Mouse (Mus musculus) cerebellum, adult 11-12 months (tissue): ENCODE data around the gene Siah3.
A peak's percentile ranks its signal among the peaks of the same experiment; 100 is the strongest.
"Not testable (repeated sequence)": the region's sequence is repeated elsewhere in the genome, so short reads cannot be mapped to it uniquely, and the experiment has no call there.

Source experiments
- DNase-seq: peaks from one replicate; pipeline ENCODE4 v3.0.0; 2022

The Siah3 gene

GRCm38 (mm10) chr14:75455743-75456421, at the start of gene Siah3:
Siah3 (plus strand) TSS chr14:75455982.
- DNase-seq = peak; percentile 30

DNA sequence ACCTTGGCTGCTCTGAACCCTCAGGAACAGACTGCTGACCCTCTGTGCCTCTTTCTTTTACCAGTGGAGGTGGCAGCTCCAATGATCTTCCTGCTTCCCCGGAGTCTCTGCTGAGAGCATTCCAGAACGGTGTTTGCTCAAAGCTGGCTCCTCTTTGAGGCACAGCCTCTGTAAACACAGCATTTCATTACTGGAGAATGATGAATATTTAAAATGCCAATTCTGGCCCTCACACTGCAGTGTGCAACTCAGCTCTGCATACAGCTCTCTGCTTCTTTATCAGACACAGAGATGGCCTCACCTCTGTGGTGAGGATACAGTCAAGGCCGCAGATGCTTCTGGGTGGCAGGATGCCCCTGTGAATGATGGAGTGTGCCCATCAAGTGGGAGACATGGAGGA, 46.0 kb upstream of the Siah3 start:
- no peak for DNase-seq

- no peak for DNase-seq
Measured at GRCm38 (mm10) chr14:75410392-75410791, 45.4 kb upstream of the Siah3 start.

DNA sequence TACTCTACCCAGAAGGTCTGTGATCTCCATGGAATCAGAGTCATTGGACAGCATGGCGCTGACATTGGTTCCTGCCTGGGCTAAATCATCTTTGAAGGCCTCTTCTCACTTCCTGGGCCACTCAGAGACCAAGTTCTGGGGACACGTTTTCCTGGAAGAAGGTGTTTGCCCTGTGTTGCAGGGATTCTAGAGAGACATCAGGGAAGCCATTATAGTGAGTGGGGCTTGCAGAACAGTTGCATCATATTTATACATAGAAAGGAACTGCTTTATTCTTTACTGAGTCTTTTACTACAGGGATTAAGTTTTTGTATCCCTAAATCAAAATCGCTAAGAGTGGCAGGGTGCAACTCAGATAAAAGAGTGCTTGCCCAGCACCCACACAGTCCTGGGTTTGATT, 37.1 kb upstream of the Siah3 start:
- DNase-seq = no peak

DNA sequence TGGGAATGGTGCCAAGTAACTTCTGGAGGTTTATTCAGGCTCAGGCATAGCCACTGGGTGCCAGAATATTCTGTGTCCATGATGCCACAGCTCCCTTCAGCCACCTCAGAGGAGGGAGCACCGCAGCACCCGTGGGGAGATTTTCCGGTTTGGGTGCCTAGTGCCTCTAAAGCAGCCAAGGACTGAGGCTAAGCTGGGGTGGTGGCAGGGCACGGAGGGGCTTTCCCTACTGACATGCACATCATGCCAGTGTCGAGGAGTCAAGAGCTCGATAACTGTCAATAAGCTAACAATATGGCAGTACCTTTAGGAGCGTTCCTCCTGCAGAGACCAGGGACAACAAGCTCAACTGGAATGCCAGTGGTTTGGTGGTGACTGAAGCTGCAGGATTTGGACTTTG, 35.9 kb upstream of the Siah3 start:
- DNase-seq = no peak

- no peak for DNase-seq
Measured at GRCm38 (mm10) chr14:75420811-75421210, 35.0 kb upstream of the Siah3 start.

- no peak for DNase-seq
Measured at GRCm38 (mm10) chr14:75431173-75431786, 24.5 kb upstream of the Siah3 start.

DNA sequence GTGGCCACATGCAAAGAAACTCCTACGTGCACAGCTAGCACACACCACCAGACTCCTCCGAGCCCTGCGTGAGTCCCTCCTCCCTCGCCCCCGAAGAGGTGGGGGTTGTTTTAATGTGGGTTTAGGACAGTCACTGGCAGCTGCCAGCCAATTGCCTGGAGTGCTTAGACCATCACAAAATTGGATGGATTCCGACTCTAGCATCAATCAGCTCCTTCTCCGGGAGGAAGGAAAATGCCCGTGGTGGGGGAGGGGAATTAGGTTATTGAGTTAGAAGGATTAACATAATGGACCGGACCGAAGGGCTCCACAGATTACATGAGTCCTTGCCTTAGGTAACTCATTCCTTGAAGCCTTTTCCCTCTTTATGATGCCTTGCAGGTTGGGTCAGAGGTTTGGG, 22.9 kb upstream of the Siah3 start:
- DNase-seq = no peak

- no peak for DNase-seq
Measured at GRCm38 (mm10) chr14:75434576-75434975, 21.2 kb upstream of the Siah3 start.

- no peak for DNase-seq
Measured at GRCm38 (mm10) chr14:75444486-75445105, 11.2 kb upstream of the Siah3 start.

GRCm38 (mm10) chr14:75445281-75445947, 10.4 kb upstream of the Siah3 start:
- DNase-seq = peak; percentile 41

- DNase-seq = no peak
Measured at GRCm38 (mm10) chr14:75445948-75446281, 9.9 kb upstream of the Siah3 start.

GRCm38 (mm10) chr14:75446314-75446713, 9.5 kb upstream of the Siah3 start:
- not testable (repeated sequence) for DNase-seq

- no peak for DNase-seq
Measured at GRCm38 (mm10) chr14:75453906-75454305, 1.9 kb upstream of the Siah3 start.

DNA sequence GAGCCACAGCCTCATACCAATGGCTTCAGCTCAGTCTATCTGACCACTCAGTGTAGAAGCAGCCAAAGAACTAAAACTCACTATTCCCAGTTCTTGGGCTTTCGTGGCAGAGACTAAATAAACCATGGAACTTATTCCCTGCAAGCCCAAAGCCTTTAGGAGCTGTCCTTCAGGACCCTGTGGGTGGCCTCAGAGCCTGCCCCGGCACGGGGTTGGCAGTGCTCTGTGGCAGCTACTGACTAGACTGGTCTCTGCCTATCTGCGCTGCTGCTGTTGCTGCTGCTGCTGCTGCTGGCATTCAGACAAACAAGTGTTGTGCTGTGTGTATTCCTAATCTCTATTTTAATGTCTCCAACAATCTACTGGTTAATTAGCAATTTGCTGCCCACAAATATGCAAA, 1.1 kb upstream of the Siah3 start:
- DNase-seq = no peak

GRCm38 (mm10) chr14:75455361-75455742, 430 bp upstream of the Siah3 start:
- DNase-seq = no peak

DNA sequence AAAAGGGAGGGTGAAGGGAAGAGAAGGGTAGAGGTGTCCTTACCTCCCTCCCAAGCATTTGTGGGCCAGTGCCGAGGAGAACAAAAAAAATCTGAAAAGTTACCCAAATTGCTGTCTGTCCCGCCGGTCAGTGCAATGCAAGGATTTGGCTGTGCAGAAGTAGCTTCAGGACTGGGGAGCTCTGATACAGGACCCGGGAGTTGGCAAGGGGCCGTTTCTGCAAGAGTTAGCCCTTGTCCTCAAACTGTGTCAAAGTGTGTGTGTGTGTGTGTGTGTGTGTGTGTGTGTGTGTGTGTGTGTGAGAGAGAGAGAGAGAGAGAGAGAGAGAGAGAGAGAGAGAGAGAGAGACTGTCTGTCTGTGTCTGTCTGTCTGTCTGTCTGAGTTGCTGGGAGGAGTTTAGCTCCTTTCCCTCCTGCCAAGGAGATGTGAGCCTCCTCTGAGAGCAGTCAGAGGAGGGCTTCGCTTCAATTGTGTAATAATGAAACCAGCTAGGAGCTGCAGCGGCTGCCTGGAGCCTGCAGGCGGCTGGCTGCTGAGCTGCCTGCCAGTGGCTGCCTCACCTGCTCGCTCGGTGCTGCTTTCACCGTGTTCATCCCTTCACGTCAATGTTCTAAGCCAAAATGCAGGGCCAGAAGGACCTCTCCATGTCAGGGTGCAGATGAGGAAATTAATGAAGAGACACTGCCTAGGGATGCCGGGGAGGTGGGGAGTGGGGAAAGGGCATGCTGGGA, 873 bp downstream of the Siah3 start:
- DNase-seq = peak; percentile 36

DNA sequence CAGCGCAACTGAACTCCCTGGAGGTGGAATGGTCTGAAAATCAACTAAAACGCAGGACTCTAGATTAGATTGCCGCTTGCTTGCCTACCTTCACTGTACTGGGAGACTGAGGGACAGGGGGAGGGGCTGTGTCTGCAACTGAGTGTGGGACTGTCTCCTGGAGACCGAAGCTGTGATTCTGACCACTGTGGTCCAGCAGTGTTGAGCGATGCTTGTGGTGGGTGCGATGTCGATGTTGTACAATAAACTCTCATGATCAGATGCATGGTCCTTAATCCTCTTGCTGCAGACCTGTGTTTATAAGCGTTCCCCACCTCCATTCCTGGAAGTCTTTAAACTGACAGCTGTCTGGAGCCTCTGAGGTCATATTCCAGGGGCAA, 1.4 kb downstream of the Siah3 start:
- DNase-seq = no peak

- DNase-seq = no peak
Measured at GRCm38 (mm10) chr14:75459431-75459830, 3.6 kb downstream of the Siah3 start.

DNA sequence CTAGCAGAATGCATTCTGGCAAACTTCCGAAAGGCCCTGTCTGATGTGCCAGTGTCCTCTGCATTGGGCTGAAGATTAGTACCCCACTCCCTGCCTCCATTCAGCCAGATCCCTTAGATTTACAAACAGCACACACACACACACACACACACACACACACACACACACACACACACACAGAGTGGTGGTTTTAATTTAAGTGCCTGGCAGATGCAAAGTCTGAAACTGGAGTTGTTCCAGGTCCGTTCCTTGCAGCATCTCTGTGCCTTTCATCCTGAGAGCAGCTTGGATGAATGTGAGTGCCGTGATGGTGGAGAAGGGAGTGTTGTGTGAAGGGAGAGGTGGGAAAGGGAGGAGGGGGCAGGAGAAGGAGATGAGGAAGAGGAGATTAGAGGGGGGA, 4.2 kb downstream of the Siah3 start:
- no peak for DNase-seq

GRCm38 (mm10) chr14:75460436-75460835, 4.7 kb downstream of the Siah3 start:
- no peak for DNase-seq

DNA sequence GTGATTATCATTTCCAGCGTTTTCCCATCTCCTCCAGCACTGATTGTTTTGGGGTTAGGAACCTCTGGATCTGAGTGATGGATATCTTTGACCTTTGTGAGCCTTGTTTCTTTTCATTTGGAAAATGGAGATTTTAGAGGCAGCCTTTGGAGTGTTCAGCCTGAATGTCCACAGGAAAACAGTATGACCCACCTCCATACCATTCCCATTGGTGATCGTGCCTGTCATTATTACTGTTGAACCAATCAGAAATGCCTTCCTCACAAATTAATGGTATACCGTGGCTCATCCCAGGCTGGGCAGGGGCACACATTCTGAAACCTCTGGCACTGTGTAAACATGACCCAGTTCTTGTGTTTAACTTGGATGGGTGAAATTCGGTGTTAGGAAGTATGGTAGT, 6.0 kb downstream of the Siah3 start:
- DNase-seq = no peak

- peak; percentile 26 for DNase-seq
Measured at GRCm38 (mm10) chr14:75463171-75463570, 7.4 kb downstream of the Siah3 start.
